Mouse (Mus musculus) urinary bladder, postnatal 36 days (tissue): ENCODE measurements around the gene Gtf3c2.
"Not testable (repeated sequence)": the region's sequence is repeated elsewhere in the genome, so short reads cannot be mapped to it uniquely, and the experiment has no call there.

ENCODE experiments used
- DNase-seq, 2 experiments: peaks; one replicate each; pipeline ENCODE4 v3.0.0; 2022; ENCODE audit warnings: low spot score in 2 of 2, mixed read lengths in 1 of 2

The Gtf3c2 gene

GRCm38 (mm10) chr5:31179766-31180630 lies at the start of gene Gtf3c2, which contains the start of gene Gm29609:
Gene Gtf3c2 (minus strand): TSS chr5:31180144.
Gene Gm29609 (minus strand): TSS chr5:31179911.
- DNase-seq: peak; percentile 89 to 91

- DNase-seq: no peak
Measured at GRCm38 (mm10) chr5:31226641-31227040, 46.7 kb upstream of the Gtf3c2 start.

GRCm38 (mm10) chr5:31222696-31223095 lies 42.8 kb upstream of the Gtf3c2 start:
- DNase-seq: no peak

DNA sequence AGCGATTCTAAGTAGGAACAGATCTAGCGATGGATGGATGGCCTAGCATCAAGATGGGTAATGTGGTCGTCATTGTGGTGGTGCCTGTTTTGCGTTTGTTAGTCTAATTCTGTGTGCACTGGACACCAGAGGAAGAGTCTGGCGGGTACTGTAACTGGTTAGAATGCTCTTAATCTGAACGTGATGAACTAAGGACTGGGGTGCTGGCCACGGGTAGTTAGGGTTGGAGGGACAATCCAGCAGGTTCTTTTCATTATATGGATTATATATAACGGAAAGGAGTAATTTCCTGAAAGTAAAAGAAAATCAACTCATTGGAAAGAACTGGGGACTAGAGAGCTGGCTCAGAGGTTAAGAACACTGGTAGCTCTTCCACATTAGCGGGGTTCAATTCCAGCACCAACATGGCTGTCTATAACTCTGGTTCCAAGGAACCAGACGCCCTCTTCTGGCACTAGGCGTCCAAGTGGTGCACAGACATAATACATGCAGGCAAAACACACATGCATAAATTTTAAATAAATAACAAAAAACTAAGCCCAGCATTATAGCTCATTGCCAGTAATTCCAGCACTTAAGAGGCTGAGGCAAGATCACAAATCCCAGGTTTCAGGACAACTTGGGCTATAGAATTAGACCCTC lies 41.5 kb upstream of the Gtf3c2 start:
- DNase-seq: no peak

DNA sequence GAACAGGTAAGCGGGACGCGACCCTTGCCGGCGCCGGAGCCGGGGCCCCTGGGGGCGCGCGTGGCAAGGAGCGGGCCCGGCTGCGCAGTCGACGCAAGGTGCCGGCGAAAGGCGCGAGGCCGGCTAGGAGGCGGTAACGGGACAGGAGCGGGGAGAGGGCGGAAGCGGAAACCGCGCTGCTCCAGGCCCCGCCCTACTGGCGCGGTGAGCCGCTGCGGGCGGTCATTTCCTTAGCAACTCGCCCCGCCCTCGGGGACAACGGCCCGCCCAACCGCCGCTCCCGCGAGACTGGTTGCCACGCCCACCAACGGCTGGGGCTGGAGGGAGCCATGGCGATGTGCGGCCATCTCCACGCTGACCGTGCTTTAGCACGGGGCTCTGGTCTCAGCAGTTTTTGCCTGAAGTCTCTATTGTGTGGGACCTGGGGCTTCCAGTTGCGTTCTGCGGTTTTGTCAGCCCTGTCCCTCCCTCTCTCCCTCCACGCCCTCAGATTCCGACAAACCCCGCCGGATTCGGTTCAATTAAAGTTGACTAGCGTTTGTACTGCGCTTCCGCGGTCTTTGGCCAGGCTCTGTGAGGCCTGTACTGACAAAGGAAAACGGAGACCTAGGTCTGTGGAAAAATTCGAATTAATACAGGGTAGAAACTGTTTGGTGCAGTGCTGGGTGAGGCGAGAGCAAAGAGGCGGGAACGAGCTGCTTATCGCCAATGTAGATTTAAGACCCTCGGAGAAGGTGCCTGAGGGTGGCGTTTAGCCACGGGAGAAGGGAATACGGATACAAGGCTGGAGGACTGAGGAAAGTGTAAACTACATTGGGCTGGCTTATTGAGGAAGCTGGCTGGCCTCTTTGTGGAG lies 40.7 kb upstream of the Gtf3c2 start, which contains the start of gene Ppm1g:
Ppm1g (minus strand) TSS at position 240 of the 856 bp plus-strand sequence.
- DNase-seq: peak; percentile 98

DNA sequence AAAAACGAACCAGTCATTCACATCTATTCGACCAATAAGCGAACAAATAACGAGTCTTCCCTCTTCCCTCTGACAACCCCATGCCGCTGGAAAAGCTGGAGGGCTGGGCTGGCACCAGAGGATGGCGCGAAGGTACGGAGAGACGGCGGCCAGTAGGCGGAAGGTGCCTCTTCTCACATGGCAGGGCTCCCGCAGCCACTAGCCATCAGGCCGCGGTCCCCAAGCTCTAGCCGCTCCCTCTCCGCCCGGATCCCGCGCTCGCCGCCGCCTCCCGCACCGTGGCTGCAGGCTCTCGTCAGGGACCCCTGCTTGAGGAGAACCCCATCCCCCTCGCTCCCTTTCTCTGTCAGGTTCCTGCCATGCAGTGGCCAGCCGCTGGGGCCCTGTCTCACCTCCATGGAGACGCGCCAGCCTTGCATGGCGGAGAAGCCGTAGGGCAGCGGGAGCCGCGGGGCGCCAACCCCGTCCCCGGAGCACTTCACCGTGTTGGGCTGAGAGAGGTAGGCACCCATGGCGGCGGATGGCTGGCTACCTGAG lies 40.0 kb upstream of the Gtf3c2 start:
- DNase-seq: no peak

- no peak for DNase-seq
Measured at GRCm38 (mm10) chr5:31219474-31219873, 39.5 kb upstream of the Gtf3c2 start.

- no peak for DNase-seq
Measured at GRCm38 (mm10) chr5:31219070-31219469, 39.1 kb upstream of the Gtf3c2 start.

DNA sequence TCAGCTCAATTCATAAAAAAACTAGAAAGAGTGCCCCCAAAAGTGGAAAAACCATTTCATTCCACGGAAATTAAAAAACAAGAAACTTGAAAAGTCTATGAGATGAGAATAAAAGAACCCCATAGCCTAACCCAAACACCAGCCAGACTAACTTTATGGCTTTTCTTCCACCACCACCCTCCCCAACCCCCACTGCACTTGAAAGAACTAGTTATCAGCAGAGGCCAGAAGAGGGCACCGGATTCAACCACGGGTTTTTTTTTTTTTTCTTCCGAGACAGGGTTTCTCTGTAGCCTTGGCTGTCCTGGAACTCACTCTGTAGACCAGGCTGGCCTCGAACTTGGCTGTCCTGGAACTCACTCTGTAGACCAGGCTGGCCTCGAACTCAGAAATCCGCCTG lies 38.4 kb upstream of the Gtf3c2 start:
- no peak for DNase-seq

DNA sequence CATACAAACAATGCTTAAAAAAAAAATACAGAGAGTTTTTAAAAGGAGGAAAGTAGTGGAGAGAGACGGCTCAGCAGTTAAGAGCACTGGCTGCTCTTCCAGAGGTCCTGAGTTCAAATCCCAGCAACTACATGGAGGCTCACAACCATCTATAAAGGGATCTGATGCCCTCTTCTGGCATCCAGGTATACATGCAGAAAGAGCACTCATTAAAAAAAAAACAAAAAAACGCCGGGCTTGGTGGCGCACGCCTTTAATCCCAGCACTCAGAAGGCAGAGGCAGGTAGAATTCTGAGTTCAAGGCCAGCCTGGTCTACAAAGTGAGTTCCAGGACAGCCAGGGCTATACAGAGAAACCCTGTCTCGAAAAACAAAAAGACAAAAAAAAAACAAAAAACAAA lies 36.6 kb upstream of the Gtf3c2 start:
- not testable (repeated sequence) for DNase-seq

DNA sequence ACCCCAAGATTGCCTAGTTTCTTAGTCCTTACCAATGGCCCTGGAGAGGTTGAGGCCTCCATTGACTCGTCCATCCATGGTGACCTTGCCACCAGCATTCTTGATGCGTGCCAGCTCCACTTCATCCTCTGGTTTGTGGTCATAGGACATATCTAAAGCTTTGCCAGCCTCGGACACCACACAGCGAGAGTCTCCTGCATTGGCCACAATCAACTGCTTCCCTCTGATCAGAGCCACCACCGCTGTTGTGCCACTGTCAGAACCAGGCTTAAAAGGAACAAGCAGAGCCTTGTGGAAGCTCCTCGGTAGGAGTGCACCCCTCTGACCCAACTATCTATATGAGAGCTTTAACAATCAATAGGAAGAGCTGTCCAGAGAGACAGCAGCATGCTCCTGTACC lies 24.5 kb upstream of the Gtf3c2 start:
- DNase-seq: no peak

GRCm38 (mm10) chr5:31203866-31204265 lies 23.9 kb upstream of the Gtf3c2 start:
- DNase-seq: no peak

- DNase-seq: no peak
Measured at GRCm38 (mm10) chr5:31202933-31203332, 23.0 kb upstream of the Gtf3c2 start.

GRCm38 (mm10) chr5:31201742-31202590 lies 22.0 kb upstream of the Gtf3c2 start, which contains the start of gene Zfp513:
Gene Zfp513 (minus strand): TSS chr5:31202303.
- DNase-seq: peak; percentile 88 to 96

DNA sequence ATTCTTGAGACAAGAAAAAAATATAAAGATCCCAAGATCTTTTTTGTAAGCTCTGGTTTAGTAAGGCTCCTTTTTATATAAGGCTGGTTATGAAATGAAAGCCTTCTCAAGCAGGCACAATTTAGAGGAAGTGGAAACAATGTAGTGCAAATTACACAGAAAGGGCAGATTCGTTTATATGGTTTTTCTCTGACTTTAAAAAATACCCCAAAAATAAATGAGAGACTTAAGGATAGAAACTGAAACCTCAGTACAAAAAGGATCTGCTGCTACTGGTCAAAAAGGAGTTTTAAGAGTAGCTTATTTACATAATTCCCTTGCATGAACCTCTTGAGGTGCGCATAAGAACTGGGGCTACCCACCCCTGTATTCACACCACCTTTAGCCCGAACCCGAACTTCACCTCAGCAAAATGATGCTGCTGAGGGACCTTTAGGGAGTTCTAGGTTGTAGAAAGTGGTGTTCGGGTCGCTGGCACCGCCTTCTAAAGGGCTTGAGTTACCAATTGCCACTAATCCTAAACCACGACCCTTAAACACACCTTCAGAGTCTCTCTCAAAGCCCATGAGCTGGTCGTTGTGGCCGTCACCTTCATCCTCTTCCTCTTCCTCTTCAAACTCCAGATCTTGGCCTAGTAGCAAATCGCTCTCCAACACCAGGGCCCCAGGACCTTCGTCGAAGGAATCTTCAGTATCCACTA lies 21.2 kb upstream of the Gtf3c2 start:
- DNase-seq: no peak

GRCm38 (mm10) chr5:31200327-31200768 lies 20.4 kb upstream of the Gtf3c2 start:
- DNase-seq: no peak

GRCm38 (mm10) chr5:31199893-31200292 lies 19.9 kb upstream of the Gtf3c2 start:
- no peak for DNase-seq

DNA sequence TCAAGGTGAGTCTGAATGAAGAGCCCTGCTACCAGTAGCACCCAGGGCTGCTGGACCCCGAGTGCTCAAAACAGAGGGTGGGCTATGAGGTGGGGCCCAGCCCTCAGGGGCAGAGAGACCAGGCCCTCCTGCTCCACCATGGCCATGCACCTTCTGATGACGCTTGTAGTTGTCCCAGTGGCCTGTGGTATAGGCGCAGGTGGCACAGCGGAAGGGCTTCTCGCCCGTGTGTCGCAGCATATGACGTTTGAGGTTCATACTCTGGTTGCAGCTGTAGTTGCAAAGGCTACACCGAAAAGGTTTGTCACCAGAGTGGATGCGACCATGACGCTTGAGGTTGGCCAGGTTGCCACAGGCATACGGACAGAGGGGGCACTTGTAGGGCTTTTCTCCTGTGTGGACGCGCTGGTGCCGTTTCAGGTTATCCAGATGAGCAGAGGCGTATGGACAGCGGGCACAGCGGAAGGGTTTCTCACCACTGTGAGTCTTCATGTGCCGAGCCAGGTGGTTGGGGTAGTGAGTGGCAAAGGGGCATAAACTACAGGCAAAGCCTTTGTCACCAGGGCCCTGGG lies 19.5 kb upstream of the Gtf3c2 start:
- no peak for DNase-seq

- no peak for DNase-seq
Measured at GRCm38 (mm10) chr5:31198616-31199320, 18.8 kb upstream of the Gtf3c2 start.
